Mouse (Mus musculus) heart, postnatal 0 days (tissue): ENCODE measurements around the gene Rsc1a1. TPM values are rescaled to one million over a fixed set of nuclear protein-coding genes. Genes with fewer than 3 reads are reported as not detected.
A peak's percentile ranks its signal among the peaks of the same experiment; 100 is the strongest.

Source experiments
- ATAC-seq: fragments of 200-750 bp; cut with Nextera tagmentation; 2 replicates; pipeline ENCODE4 v1.8.0; 2017; ENCODE audit warnings: low read depth, moderate number of reproducible peaks, moderate library complexity; ENCODE audit not compliant: insufficient read depth
- DNase-seq: peaks from one replicate; pipeline ENCODE4 v3.0.0-alpha.2; 2016; ENCODE audit warnings: low spot score
- H3K27ac ChIP-seq: fragments of 300-500 bp; sonication (generic); 2 replicates; pipeline ENCODE4 v1.5.1; 2014; ENCODE audit warnings: low read depth, mild to moderate bottlenecking
- H3K27me3 ChIP-seq: fragments of 300-500 bp; sonication (generic); 2 replicates; pipeline ENCODE4 v1.6.1; 2014; ENCODE audit warnings: low read length, mixed read lengths; ENCODE audit not compliant: control insufficient read depth, insufficient read depth
- H3K36me3 ChIP-seq: fragments of 300-500 bp; sonication (generic); replicated peaks from 2 replicates; pipeline ENCODE4 v1.6.1; 2014; ENCODE audit warnings: low read length, mixed read lengths; ENCODE audit not compliant: control insufficient read depth, insufficient read depth
- H3K4me1 ChIP-seq: fragments of 300-500 bp; sonication (generic); 2 replicates; pipeline ENCODE4 v1.6.1; 2014; ENCODE audit warnings: antibody characterized with exemption; ENCODE audit not compliant: control insufficient read depth, insufficient read depth
- H3K4me2 ChIP-seq: fragments of 300-500 bp; sonication (generic); 2 replicates; pipeline ENCODE4 v1.6.1; 2014; ENCODE audit warnings: low read depth, mild to moderate bottlenecking, low read length, moderate library complexity
- H3K4me3 ChIP-seq: fragments of 300-500 bp; sonication (generic); 2 replicates; pipeline ENCODE4 v1.5.1; 2014; ENCODE audit warnings: low read depth, low read length
- H3K9ac ChIP-seq: fragments of 300-500 bp; sonication (generic); replicated peaks from 2 replicates; pipeline ENCODE4 v1.6.1; 2014; ENCODE audit warnings: low read depth, low read length, mixed read lengths
- H3K9me3 ChIP-seq: fragments of 300-500 bp; sonication (generic); replicated peaks from 2 replicates; pipeline ENCODE4 v1.6.1; 2016; ENCODE audit warnings: low read length; ENCODE audit not compliant: control insufficient read depth
- CTCF ChIP-seq: IDR thresholded peaks from 2 replicates; pipeline ENCODE4 v1.5.1; 2016; ENCODE audit warnings: antibody characterized with exemption, control low read depth, low read depth
- EP300 ChIP-seq: IDR thresholded peaks from 2 replicates; pipeline ENCODE4 v1.6.1; 2016; ENCODE audit warnings: antibody characterized with exemption, low read depth
- WGBS: fragments of 180-500 bp; shearing (Covaris S2); extraction: QIAGEN DNeasy Blood & Tissue Kit; methylation state at CpG from one replicate; pipeline ENCODE4 v1.1.7; 2014; 5-methylcytosine and 5-hydroxymethylcytosine counted together
- polyA plus RNA-seq: library from polyadenylated mRNA; unstranded; fragments of >200 nt; fragmentation: Nextera tagmentation; extraction: Ambion mirVana; gene quantifications from 2 replicates; pipeline ENCODE4 v1.2.1, GENCODE M21; 2015
- total RNA-seq: library from RNA; depleted of rRNA; stranded (reverse); fragments of >200 nt; gene quantifications from 2 replicates; pipeline ENCODE4 v1.2.3, GENCODE M21; 2014; ENCODE audit warnings: low replicate concordance

The Rsc1a1 gene
- total and polyA plus RNA-seq, 2 experiments from 2014 or later = 11.9 TPM; not detected in 1

DNA sequence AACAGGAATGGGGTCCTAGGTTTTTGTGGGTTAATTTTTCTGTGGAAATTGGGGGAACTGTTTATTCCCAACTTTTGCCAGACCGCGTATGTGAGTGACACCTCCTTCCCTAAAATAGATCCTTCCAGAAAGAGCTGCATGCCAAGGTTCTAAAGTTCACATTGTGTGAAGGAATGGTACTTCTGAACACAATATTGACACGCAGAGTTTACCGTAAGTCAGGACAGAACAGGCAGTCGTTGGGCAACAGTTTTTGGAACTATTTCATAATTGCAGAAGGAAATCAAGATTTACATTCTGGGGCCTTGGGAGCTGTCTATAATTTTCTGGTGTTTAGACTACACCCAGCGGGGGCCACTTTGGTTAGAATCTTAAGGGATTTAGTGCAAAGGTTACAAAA lies 36.6 kb upstream of the Rsc1a1 start:
- Histone ChIP-seq H3K9me3 (no peaks in the 10 kb centered on the region), H3K4me3 (peak overlapping the region; percentile 82), H3K36me3 (0 out of 2 replicates have a peak, but pooled peaks cover 5% of the 10 kb centered on the region), H3K4me2 (peak overlapping the region; percentile 83), H3K27ac (peak overlapping the region; percentile 68; the same call in 1 of the 2 replicates), H3K27me3 (no peaks in the 10 kb centered on the region), H3K9ac (peak overlapping the region; percentile 80; the same call in 1 of the 2 replicates), H3K4me1 (peaks cover 29% of the 10 kb centered on the region)
- WGBS = 19% methylated on average over 6 of the region's 6 CpGs
- no peak for ATAC-seq
- TF ChIP-seq CTCF (no peak), EP300 (no peak)
- DNase-seq = peak; percentile 24

DNA sequence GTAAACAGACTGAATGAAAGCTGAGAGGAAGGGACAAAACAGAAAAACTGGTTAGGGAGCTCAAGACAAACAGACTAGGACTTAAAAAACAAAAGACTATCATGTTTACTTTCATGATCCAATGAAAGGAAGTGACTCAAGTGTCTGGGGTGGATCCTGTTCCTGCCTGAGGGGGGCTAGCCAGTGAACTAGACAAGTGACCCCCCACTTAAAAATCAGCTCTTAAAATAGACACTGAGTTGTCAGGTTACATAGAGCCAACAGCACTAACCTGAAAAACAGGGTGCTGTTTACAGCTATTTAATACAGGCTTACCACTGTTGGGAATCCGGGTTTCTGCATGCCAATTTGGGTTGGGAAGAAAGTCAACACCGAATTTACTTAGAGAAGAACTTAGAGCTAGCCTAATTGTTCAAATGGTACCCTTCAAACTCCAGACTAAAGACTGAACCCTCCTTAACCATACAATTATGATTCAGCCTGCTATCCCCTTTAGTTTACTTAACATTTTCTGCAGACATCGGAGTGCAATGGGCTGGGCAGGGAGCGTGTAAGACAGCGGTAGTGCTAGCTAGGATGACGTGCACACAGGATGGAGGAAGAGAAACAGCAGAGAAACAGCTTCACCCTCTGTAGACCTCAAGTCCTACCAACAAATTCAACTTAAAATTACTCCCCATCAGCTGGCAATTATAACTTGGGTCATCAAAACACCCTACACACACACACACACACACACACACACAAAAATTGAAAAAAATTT lies 35.5 kb upstream of the Rsc1a1 start:
- peak; percentile 22 for DNase-seq
- TF ChIP-seq EP300 = no peak
- no peak for TF ChIP-seq CTCF
- Histone ChIP-seq H3K4me1 (peaks cover 35% of the 10 kb centered on the region), H3K36me3 (0 out of 2 replicates have a peak, but pooled peaks cover 7% of the 10 kb centered on the region), H3K27me3 (no peaks in the 10 kb centered on the region), H3K9me3 (no peaks in the 10 kb centered on the region), H3K27ac (peak overlapping the region; percentile 68), H3K9ac (no peak overlapping the region), H3K4me3 (peak overlapping the region; percentile 82; the same call in 1 of the 2 replicates), H3K4me2 (peak overlapping the region; percentile 83)
- 49% methylated on average over 6 of the region's 6 CpGs for WGBS
- ATAC-seq = no peak

DNA sequence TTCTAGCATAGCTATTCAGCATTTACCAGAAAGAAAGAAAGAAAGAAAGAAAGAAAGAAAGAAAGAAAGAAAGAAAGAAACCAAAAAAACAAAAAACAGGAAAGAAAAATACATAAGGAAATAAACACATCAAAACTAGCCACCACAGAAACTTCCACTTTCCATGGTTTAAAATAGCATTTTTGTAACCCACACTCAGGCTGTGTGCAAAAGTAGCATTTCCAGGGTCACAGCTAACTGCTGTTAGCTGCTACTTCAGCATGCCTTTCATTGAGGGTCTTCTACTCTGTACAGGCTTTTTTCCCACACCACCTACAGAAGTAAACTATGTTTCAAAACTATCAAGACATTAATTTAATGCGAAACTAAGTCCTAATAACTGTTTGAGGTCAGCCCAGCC lies 33.9 kb upstream of the Rsc1a1 start:
- TF ChIP-seq EP300 (no peak), CTCF (no peak)
- DNase-seq (no peak), ATAC-seq (no peak)
- Histone ChIP-seq H3K9me3 (no peaks in the 10 kb centered on the region), H3K27me3 (no peaks in the 10 kb centered on the region), H3K9ac (no peak overlapping the region), H3K36me3 (0 out of 2 replicates have a peak, but pooled peaks cover 7% of the 10 kb centered on the region), H3K4me3 (no peak overlapping the region), H3K4me1 (peaks cover 46% of the 10 kb centered on the region), H3K27ac (no peak overlapping the region), H3K4me2 (no peak overlapping the region)
- 74% methylated on average over 1 of the region's 1 CpGs for WGBS

DNA sequence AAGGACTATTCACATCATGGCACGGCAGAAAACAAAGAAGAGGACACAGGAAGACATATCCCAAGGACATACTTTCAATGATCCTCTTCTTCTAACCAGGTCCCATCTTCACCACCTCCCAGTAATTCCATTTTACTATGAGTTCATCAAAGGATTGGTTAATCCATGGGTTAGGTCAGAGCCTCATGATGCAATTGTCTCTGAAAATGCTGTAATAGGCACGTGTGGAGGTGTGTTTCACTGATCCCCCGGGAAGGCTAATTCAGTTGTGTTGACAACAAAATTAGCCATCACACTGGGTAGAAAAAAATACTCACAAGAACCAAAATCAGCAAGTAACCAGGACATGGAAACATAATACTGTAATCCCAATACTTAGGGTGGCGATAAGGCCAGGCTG lies 32.2 kb upstream of the Rsc1a1 start:
- Histone ChIP-seq H3K9me3 (no peaks in the 10 kb centered on the region), H3K27me3 (no peaks in the 10 kb centered on the region), H3K4me2 (no peak overlapping the region), H3K4me3 (no peak overlapping the region), H3K36me3 (peaks cover 15% of the 10 kb centered on the region), H3K4me1 (peaks cover 40% of the 10 kb centered on the region), H3K27ac (no peak overlapping the region), H3K9ac (no peak overlapping the region)
- DNase-seq (no peak), ATAC-seq (no peak)
- TF ChIP-seq EP300 (no peak), CTCF (no peak)
- 81% methylated on average over 4 of the region's 4 CpGs for WGBS

DNA sequence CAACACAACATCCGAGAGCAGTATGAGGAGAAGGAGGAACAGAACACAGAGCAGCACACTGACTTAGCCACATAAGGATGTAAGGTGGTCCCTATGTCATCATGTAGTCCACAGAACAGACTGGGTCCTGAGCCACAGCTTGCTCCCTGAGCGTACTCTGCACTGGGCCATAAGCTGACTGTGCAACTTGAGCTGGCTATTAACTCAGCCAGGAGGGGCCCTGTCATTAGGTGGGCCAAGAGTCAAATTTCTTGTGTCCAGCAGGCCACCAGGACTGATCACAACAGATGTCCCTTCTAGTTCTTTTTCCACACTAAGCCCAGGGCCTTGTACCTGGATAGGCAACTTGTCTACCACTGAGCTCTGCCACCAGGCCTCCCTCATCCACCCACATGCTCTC lies 29.6 kb upstream of the Rsc1a1 start:
- no peak overlapping the region for H3K4me3 ChIP-seq
- H3K9ac ChIP-seq = no peak overlapping the region; the same call in 1 of the 2 replicates
- ATAC-seq = no peak; the same call in 1 of the 2 replicates
- 52% methylated on average over 2 of the region's 2 CpGs for WGBS
- H3K4me2 ChIP-seq = no peak overlapping the region
- no peak for DNase-seq
- 0 out of 2 replicates have a peak overlapping the region, but pooled peaks have one; percentile 25 for H3K27ac ChIP-seq
- no peaks in the 10 kb centered on the region for H3K9me3 ChIP-seq
- peaks cover 18% of the 10 kb centered on the region; the same call in 1 of the 2 replicates for H3K4me1 ChIP-seq
- TF ChIP-seq CTCF (no peak), EP300 (no peak)
- no peaks in the 10 kb centered on the region for H3K27me3 ChIP-seq
- H3K36me3 ChIP-seq = peaks cover 34% of the 10 kb centered on the region
